Mouse (Mus musculus): ENCODE measurements around the gene Myrfl.

GRCm38 (mm10) chr10:116784098-116784497, 112.6 kb downstream of the Myrfl start:
- TF ChIP-seq POLR2A (IDR thresholded peaks at IDR 0.05; ENCODE audit: borderline replicate concordance, low read depth, low read length) (no peak), CTCF (IDR thresholded peaks at IDR 0.05; ENCODE audit: low read depth, low read length) (no peak)

Measured in bone marrow macrophage, adult 2 months (primary cell).